ENCODE assay signal across 7 mouse cellular contexts in the genomic region with DNA sequence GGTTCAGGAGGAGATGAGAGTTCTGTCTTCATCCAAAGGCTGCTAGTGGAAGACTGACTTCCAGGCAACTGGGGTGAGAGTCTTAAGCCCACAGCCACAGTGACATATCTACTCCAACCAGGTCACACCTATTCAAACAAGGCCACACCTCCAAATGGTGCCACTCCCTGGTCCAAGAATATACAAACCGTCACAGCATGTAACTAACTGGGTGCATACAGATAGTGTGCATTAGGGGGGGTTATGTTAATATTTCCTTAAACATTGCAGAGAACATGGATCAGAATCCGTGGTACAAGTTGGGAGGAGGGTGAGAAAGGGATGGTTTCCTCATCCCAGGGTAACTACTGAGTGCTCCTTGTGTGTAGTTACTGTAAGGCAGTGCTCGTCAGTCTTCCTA. TPM values are rescaled to one million over a fixed set of nuclear protein-coding genes. Genes with fewer than 3 reads are reported as not detected.
"Had no signal": no experiment of that assay in that cellular context is flagged by ENCODE, and none has a peak within 500 bp of the region (broad histone marks: within the 10 kb centered on the region; RNA-seq: fewer than 3 reads in every experiment).

No protein-coding gene starts in this region.

RNA-seq across cellular contexts. Expression of a gene that starts 29.3 kb away (rescaled TPM):
- polyA plus RNA-seq: liver, postnatal 0 days; macrophage; spleen, adult 2 months had no signal

RNA-seq across cellular contexts. Expression of a gene that starts 53.9 kb away (rescaled TPM):
- polyA plus RNA-seq: liver, postnatal 0 days; lung, adult 2 months; macrophage; midbrain, embryonic 15.5 days; neural tube, embryonic 12.5 days; neural tube, embryonic 14.5 days had no signal
